In genomic region chr2:158253806-158254205, GRCm38 (mm10) we compare ENCODE assay signal across 29 mouse cellular contexts. TPM values are rescaled to one million over a fixed set of nuclear protein-coding genes. Genes with fewer than 3 reads are reported as not detected.
"Had no signal": no experiment of that assay in that cellular context is flagged by ENCODE, and none has a peak within 500 bp of the region (broad histone marks: within the 10 kb centered on the region; RNA-seq: fewer than 3 reads in every experiment).

No protein-coding gene starts in this region.

- H3K27me3 ChIP-seq: stomach, embryonic 15.5 days had no signal

- H3K9ac ChIP-seq: liver, embryonic 13.5 days; stomach, embryonic 15.5 days had no signal

- H3K36me3 ChIP-seq: liver, embryonic 13.5 days; stomach, embryonic 15.5 days had no signal

- H3K27ac ChIP-seq: kidney, postnatal 0 days; layer of hippocampus, adult 2 months; left cerebral cortex, adult 2 months; liver, embryonic 13.5 days; stomach, embryonic 15.5 days had no signal

- DNase-seq: kidney, postnatal 25 days; layer of hippocampus, adult 9-11 months; liver, embryonic 13.5 days; lung, adult 2 months; lung, postnatal 14 days; lung, postnatal 4 days; midbrain, embryonic 14.5 days; retina, postnatal 1 day; right cerebral cortex, postnatal 25 days; spleen, adult 18-20 months; thymus, adult 2 months; thymus, postnatal 14 days; thymus, postnatal 4 days had no signal

- H3K9me3 ChIP-seq: liver, embryonic 13.5 days; stomach, embryonic 15.5 days had no signal

- H3K4me2 ChIP-seq: liver, embryonic 13.5 days; midbrain, embryonic 11.5 days; stomach, embryonic 15.5 days had no signal

- H3K4me3 ChIP-seq: layer of hippocampus, adult 2 months; left cerebral cortex, adult 2 months; liver, embryonic 13.5 days; stomach, embryonic 15.5 days had no signal

RNA-seq across cellular contexts. Expression of gene Bpi, which starts 4.1 kb away (rescaled TPM):
- total RNA-seq: layer of hippocampus, adult 2 months; layer of hippocampus, postnatal 25 days; left cerebral cortex, adult 2 months; left cerebral cortex, postnatal 10 days; left cerebral cortex, postnatal 36 days; liver, adult 2 months; megakaryocyte-erythroid progenitor cell, adult 5-6 weeks had no signal
- polyA plus RNA-seq: large intestine, adult 2 months; limb, embryonic 11.5 days; liver, adult 2 months; liver, embryonic 13.5 days; liver, embryonic 16.5 days; lung, adult 2 months; lung, embryonic 16.5 days; midbrain, embryonic 11.5 days; midbrain, embryonic 14.5 days; midbrain, postnatal 0 days; neural tube, embryonic 11.5 days; stomach, embryonic 15.5 days had no signal

RNA-seq across cellular contexts. Expression of gene D630003M21Rik, which starts 24.8 kb away (rescaled TPM):
- total RNA-seq: megakaryocyte-erythroid progenitor cell, adult 5-6 weeks had no signal

RNA-seq across cellular contexts. Expression of gene Lbp, which starts 52.5 kb away (rescaled TPM):
- total RNA-seq: megakaryocyte-erythroid progenitor cell, adult 5-6 weeks had no signal
